16 mouse cellular contexts compared by ENCODE assay signal in the genomic region with DNA sequence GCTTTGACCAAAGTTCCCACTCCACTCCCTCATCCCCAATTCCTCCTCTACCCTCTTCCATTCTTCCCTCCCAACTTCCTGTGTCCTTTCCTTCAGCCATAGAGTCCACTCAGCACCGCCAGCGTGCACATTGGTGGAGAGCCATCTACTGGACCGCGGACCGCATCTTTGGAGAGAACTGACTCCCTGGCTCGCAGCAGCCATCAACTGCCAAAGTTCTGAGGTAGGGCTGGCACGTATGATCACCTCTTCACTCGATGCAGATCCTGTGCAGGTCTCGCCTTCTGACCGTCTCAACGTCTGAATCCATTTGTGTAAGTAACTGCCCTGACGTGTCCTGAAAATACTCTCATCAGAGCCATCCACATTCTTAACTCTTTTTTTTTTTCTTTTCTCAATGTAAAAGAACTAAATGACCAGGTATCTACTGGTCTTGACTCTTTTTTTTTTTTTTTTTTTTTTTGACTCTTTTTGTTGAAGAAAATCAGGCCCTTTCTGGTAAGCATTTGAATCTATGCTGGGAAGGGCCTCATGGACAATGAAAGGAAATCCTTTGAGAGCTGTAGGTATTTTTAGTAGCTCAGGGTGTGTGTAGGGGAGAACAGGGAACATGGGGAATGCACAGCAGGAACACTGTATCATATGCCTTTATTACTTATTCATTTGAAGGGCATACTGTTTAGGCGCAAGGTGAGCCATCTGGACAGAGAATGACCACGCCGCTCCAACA.
DNase-seq lines count a peak whose midpoint lies in the region; ATAC-seq and TF ChIP-seq lines count a peak whose summit lies in the region.
"Had no signal": no experiment of that assay in that cellular context is flagged by ENCODE, and none has a peak within 500 bp of the region (broad histone marks: within the 10 kb centered on the region; RNA-seq: fewer than 3 reads in every experiment).

No protein-coding gene starts in this region.

- WGBS in cerebellum, adult 2 months, result 62% methylated on average over 15 of the region's 15 CpGs
- 89% methylated on average over 15 of the region's 15 CpGs for WGBS in kidney, embryonic 14.5 days
- 78% methylated on average over 15 of the region's 15 CpGs for WGBS in lung, embryonic 16.5 days
- 97% methylated on average over 15 of the region's 15 CpGs for WGBS in neural tube, embryonic 14.5 days

- H3K9me3 ChIP-seq in kidney, embryonic 14.5 days (ENCODE audit: control insufficient read depth, low read length), result no peaks in the 10 kb centered on the region
- no peaks in the 10 kb centered on the region for H3K9me3 ChIP-seq in lung, embryonic 16.5 days (ENCODE audit: control insufficient read depth, low read length)
- H3K9me3 ChIP-seq in neural tube, embryonic 14.5 days (ENCODE audit: control insufficient read depth, low read length), result no peaks in the 10 kb centered on the region
- H3K9me3 ChIP-seq: embryonic facial prominence, embryonic 13.5 days had no signal

- DNase-seq in cerebellum, adult 2 months, result peak in 1 of 2 experiments; percentile 34
- DNase-seq in cerebellum, adult 18-20 months, result no peak
- no peak for DNase-seq in kidney, postnatal 4 days
- DNase-seq in lung, postnatal 4 days, result no peak
- DNase-seq: adrenal gland, postnatal 14 days; gastrocnemius, postnatal 36 days; lung, adult 2 months; right cerebral cortex, adult 18-20 months; spleen, adult 18-20 months had no signal

- no peaks in the 10 kb centered on the region for H3K27me3 ChIP-seq in cerebellum, adult 2 months (ENCODE audit: control insufficient read depth, insufficient read depth, low read length)
- no peaks in the 10 kb centered on the region for H3K27me3 ChIP-seq in kidney, embryonic 14.5 days (ENCODE audit: control insufficient read depth, insufficient read depth, low read length)
- no peaks in the 10 kb centered on the region for H3K27me3 ChIP-seq in lung, embryonic 16.5 days (ENCODE audit: control insufficient read depth, insufficient read depth, low read depth, low read length)
- H3K27me3 ChIP-seq in neural tube, embryonic 14.5 days (ENCODE audit: control insufficient read depth, insufficient read depth, low read length), result no peaks in the 10 kb centered on the region
- H3K27me3 ChIP-seq: CH12.LX; embryonic facial prominence, embryonic 13.5 days had no signal

- no peak for ATAC-seq in kidney, embryonic 14.5 days (ENCODE audit: low FRiP score, low TSS enrichment)
- peak; percentile 59 for ATAC-seq in lung, embryonic 16.5 days (ENCODE audit: low read depth)
- no peak for ATAC-seq in neural tube, embryonic 14.5 days (ENCODE audit: low read depth)
- no peak for ATAC-seq in inflammation-experienced regulatory T-cells, adult 6 months
- ATAC-seq: intestine, embryonic 16.5 days had no signal

- H3K27ac ChIP-seq in cerebellum, adult 2 months (ENCODE audit: insufficient read depth, low read length), result peak overlapping the region; percentile 13; the same call in 1 of the 2 replicates
- H3K27ac ChIP-seq in kidney, embryonic 14.5 days (ENCODE audit: low read depth, low read length), result peak overlapping the region; percentile 38; the same call in 1 of the 2 replicates
- H3K27ac ChIP-seq in lung, embryonic 16.5 days (ENCODE audit: low read length), result peak overlapping the region; percentile 51
- H3K27ac ChIP-seq in neural tube, embryonic 14.5 days (ENCODE audit: low read depth, low read length), result 0 out of 2 replicates have a peak overlapping the region, but pooled peaks have one; percentile 22
- H3K27ac ChIP-seq: embryonic facial prominence, embryonic 13.5 days had no signal

- peaks cover 70% of the 10 kb centered on the region for H3K36me3 ChIP-seq in kidney, embryonic 14.5 days (ENCODE audit: control insufficient read depth, insufficient read depth, low read length)
- H3K36me3 ChIP-seq in lung, embryonic 16.5 days (ENCODE audit: control insufficient read depth, insufficient read depth, low read length), result peaks cover 22% of the 10 kb centered on the region
- peaks cover 11% of the 10 kb centered on the region; the same call in 1 of the 2 replicates for H3K36me3 ChIP-seq in neural tube, embryonic 14.5 days (ENCODE audit: control insufficient read depth, insufficient read depth, low read length)

- H3K9ac ChIP-seq in kidney, embryonic 14.5 days (ENCODE audit: low read depth, low read length), result no peak overlapping the region
- no peak overlapping the region for H3K9ac ChIP-seq in lung, embryonic 16.5 days (ENCODE audit: low read length)
- H3K9ac ChIP-seq in neural tube, embryonic 14.5 days (replicated peaks; ENCODE audit: low read depth, low read length), result no peak overlapping the region
- H3K9ac ChIP-seq: embryonic facial prominence, embryonic 13.5 days had no signal

- H3K4me2 ChIP-seq in kidney, embryonic 14.5 days (replicated peaks; ENCODE audit: low read depth, low read length), result no peak overlapping the region
- no peak overlapping the region for H3K4me2 ChIP-seq in lung, embryonic 16.5 days (ENCODE audit: low read depth, low read length)
- no peak overlapping the region for H3K4me2 ChIP-seq in neural tube, embryonic 14.5 days (ENCODE audit: low read depth, low read length)
- H3K4me2 ChIP-seq: embryonic facial prominence, embryonic 13.5 days had no signal

- no peak overlapping the region for H3K4me3 ChIP-seq in cerebellum, adult 2 months (replicated peaks; ENCODE audit: insufficient read depth, low read depth, low read length)
- H3K4me3 ChIP-seq in kidney, embryonic 14.5 days (ENCODE audit: low read length), result no peak overlapping the region
- H3K4me3 ChIP-seq in lung, embryonic 16.5 days (ENCODE audit: low read length), result no peak overlapping the region
- H3K4me3 ChIP-seq in neural tube, embryonic 14.5 days (ENCODE audit: low read depth, low read length), result no peak overlapping the region
- H3K4me3 ChIP-seq: embryonic facial prominence, embryonic 13.5 days had no signal

- peaks cover 11% of the 10 kb centered on the region for H3K4me1 ChIP-seq in cerebellum, adult 2 months (ENCODE audit: control insufficient read depth, insufficient read depth, low read length)
- H3K4me1 ChIP-seq in kidney, embryonic 14.5 days (ENCODE audit: control insufficient read depth, insufficient read depth, low read length), result no peaks in the 10 kb centered on the region
- peaks cover 11% of the 10 kb centered on the region for H3K4me1 ChIP-seq in lung, embryonic 16.5 days (replicated peaks; ENCODE audit: control insufficient read depth, insufficient read depth, low read length)
- no peaks in the 10 kb centered on the region for H3K4me1 ChIP-seq in neural tube, embryonic 14.5 days (ENCODE audit: control insufficient read depth, insufficient read depth, low read length)

- no peak for TF ChIP-seq POLR2A in cerebellum, adult 2 months (IDR thresholded peaks at IDR 0.05; ENCODE audit: borderline replicate concordance, insufficient read depth, low read length)

- no peak for TF ChIP-seq CTCF in cerebellum, adult 2 months (IDR thresholded peaks at IDR 0.05; ENCODE audit: borderline replicate concordance, insufficient read depth, low read depth, low read length)
